In the genomic region with DNA sequence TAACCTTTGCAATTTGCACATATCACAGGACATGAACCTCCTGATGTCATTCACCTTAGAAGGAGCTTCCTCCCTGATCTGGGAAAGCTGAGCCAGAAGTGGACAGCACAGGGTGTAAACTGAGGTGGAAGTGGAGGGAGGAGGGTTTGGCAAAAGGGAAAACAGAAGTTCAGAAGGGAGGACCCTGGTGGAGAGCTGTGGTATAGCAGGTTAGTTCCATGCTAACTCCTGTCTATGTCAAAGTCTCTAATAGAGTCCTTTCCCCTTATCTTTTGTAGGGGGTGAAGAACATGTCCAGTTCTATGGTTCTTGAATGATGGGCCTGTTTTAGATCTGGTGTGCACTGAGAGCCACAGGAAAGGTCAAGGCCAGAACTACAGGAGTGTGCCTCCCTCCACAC, we compare ENCODE assay signal across 22 mouse cellular contexts. TPM values are rescaled to one million over a fixed set of nuclear protein-coding genes. Genes with fewer than 3 reads are reported as not detected.
DNase-seq lines count a peak whose midpoint lies in the region; ATAC-seq and TF ChIP-seq lines count a peak whose summit lies in the region.
"Not testable (repeated sequence)": the region's sequence is repeated elsewhere in the genome, so short reads cannot be mapped to it uniquely, and the experiment has no call there.
"Had no signal": no experiment of that assay in that cellular context is flagged by ENCODE, and none has a peak within 500 bp of the region (broad histone marks: within the 10 kb centered on the region; RNA-seq: fewer than 3 reads in every experiment).

No protein-coding gene starts in this region.

- CTCF ChIA-PET in Patski (lab: Charles Lee) = not testable (repeated sequence)

- H3K36me3 ChIP-seq in heart, adult 2 months (ENCODE audit: control insufficient read depth, insufficient read depth, low read length); intestine, postnatal 0 days (ENCODE audit: control insufficient read depth, insufficient read depth); kidney, postnatal 0 days (ENCODE audit: insufficient read depth, low read length); lung, embryonic 14.5 days (ENCODE audit: insufficient read depth): not testable (repeated sequence)

- H3K9ac ChIP-seq in heart, adult 2 months (ENCODE audit: low read depth, low read length); intestine, postnatal 0 days (ENCODE audit: low read depth, low read length); kidney, postnatal 0 days (ENCODE audit: low read depth, low read length); lung, embryonic 14.5 days: not testable (repeated sequence)

- TF ChIP-seq POLR2A in heart, adult 2 months (IDR thresholded peaks at IDR 0.05; ENCODE audit: insufficient read depth, low read depth, low read length) = not testable (repeated sequence)

- intact Hi-C loops in heart, adult 2 months (cut with DNase I) = not testable (repeated sequence)
- intact Hi-C loops in left cerebral cortex, adult 2 months (cut with DNase I) = loop anchor here (5.0 kb wide), 1 partner anchor 688 kb away; no protein-coding TSS in a partner anchor

- H3K27me3 ChIP-seq in Patski; heart, adult 2 months (ENCODE audit: control insufficient read depth, insufficient read depth, low read length); intestine, postnatal 0 days (replicated peaks; ENCODE audit: control insufficient read depth, insufficient read depth, low read length); kidney, postnatal 0 days (ENCODE audit: insufficient read depth, low read length); lung, embryonic 14.5 days (ENCODE audit: insufficient read depth, low read length): not testable (repeated sequence)

- not testable (repeated sequence) for H3K4me3 ChIP-seq in heart, adult 2 months; intestine, postnatal 0 days (ENCODE audit: low read depth, low read length); kidney, postnatal 0 days (replicated peaks; ENCODE audit: low read depth, low read length); left cerebral cortex, adult 2 months; lung, embryonic 14.5 days (ENCODE audit: low read depth, low read length)

- H3K4me1 ChIP-seq in heart, adult 2 months (ENCODE audit: control insufficient read depth, insufficient read depth, low read length); intestine, postnatal 0 days (replicated peaks; ENCODE audit: control insufficient read depth, insufficient read depth, low read length); kidney, postnatal 0 days (replicated peaks; ENCODE audit: insufficient read depth, low read length); lung, embryonic 14.5 days (ENCODE audit: insufficient read depth): not testable (repeated sequence)

- H3K4me2 ChIP-seq in intestine, postnatal 0 days (replicated peaks; ENCODE audit: low read depth); kidney, postnatal 0 days (ENCODE audit: low read length); lung, embryonic 14.5 days: not testable (repeated sequence)

- in situ Hi-C loops in Patski (cut with MboI; ENCODE audit: low pct_unique_long_range_greater_than_20kb) = not testable (repeated sequence)

- not testable (repeated sequence) for H3K79me2 ChIP-seq in heart, adult 2 months (replicated peaks; ENCODE audit: control insufficient read depth, insufficient read depth, low read length)

- H3K9me3 ChIP-seq in intestine, postnatal 0 days (ENCODE audit: control insufficient read depth); kidney, postnatal 0 days (replicated peaks; ENCODE audit: low read length); lung, embryonic 14.5 days (ENCODE audit: low read depth, low read length): not testable (repeated sequence)

- not testable (repeated sequence) for ATAC-seq in Patski; intestine, postnatal 0 days; kidney, postnatal 0 days (replicated peaks; ENCODE audit: low FRiP score, low read depth); lung, embryonic 14.5 days (ENCODE audit: insufficient read depth)

- TF ChIP-seq EP300 in heart, adult 2 months (IDR thresholded peaks at IDR 0.05; ENCODE audit: insufficient read depth, low read depth, low read length) = not testable (repeated sequence)

- not testable (repeated sequence) for H3K27ac ChIP-seq in heart, adult 2 months; intestine, postnatal 0 days (ENCODE audit: low read depth, low read length); kidney, postnatal 0 days; left cerebral cortex, adult 2 months; lung, embryonic 14.5 days (ENCODE audit: low read depth)

- DNase-seq in A20 (ENCODE audit: low read depth, low spot score) = peak; percentile 6
- DNase-seq in Patski (ENCODE audit: low read depth, low spot score); heart, adult 2 months; kidney, postnatal 0 days (ENCODE audit: low spot score); left cerebral cortex, adult 2 months (ENCODE audit: extremely low spot score in 1 of 2, low spot score in 2 of 2); lung, embryonic 14.5 days: not testable (repeated sequence)

- POLR2A ChIA-PET in Patski (lab: Charles Lee) = not testable (repeated sequence)

- TF ChIP-seq CTCF in Patski (IDR thresholded peaks at IDR 0.05) = peak; percentile 18
- TF ChIP-seq CTCF in heart, adult 2 months (IDR thresholded peaks at IDR 0.05) = peak; percentile 17; the same call in 1 of the 2 replicates
- peak; percentile 34; the same call in 1 of the 2 replicates for TF ChIP-seq CTCF in intestine, postnatal 0 days (IDR thresholded peaks at IDR 0.05; ENCODE audit: low read depth)
- peak; percentile 37 for TF ChIP-seq CTCF in kidney, postnatal 0 days (IDR thresholded peaks at IDR 0.05; ENCODE audit: low read depth)
- peak; percentile 1; the same call in 1 of the 2 replicates for TF ChIP-seq CTCF in left cerebral cortex, adult 2 months (IDR thresholded peaks at IDR 0.05)
- peak; percentile 30 for TF ChIP-seq CTCF in lung, embryonic 14.5 days (IDR thresholded peaks at IDR 0.05; ENCODE audit: low read depth)

RNA-seq across cellular contexts. Expression of gene Gm8765, which starts 52.2 kb away (rescaled TPM):
- not detected for polyA plus RNA-seq in Patski (2021)
- total RNA-seq in heart, adult 2 months (2021) = not detected
- polyA plus RNA-seq in heart, adult 2 months (2012; rRNA removed) = not detected in 2 replicates
- polyA plus RNA-seq in intestine, postnatal 0 days (2015; fragmentation: Nextera tagmentation; extraction: Ambion mirVana) = not detected in 2 replicates
- polyA plus RNA-seq in kidney, postnatal 0 days (2015; fragmentation: Nextera tagmentation; extraction: Ambion mirVana) = 0.06 TPM in 1 of 2 replicates, not detected in the other
- total RNA-seq in left cerebral cortex, adult 2 months (2021) = not detected
- polyA plus RNA-seq in lung, embryonic 14.5 days (2014; fragmentation: Nextera tagmentation; extraction: Ambion mirVana) = not detected in 2 replicates
- total RNA-seq: adrenal gland, adult 2 months; adrenal gland, postnatal 10 days; adrenal gland, postnatal 25 days; adrenal gland, postnatal 4 days; forebrain, postnatal 0 days had no signal
- polyA plus RNA-seq: adrenal gland, adult 2 months; brain, embryonic 14.5 days; C2C12; cortical plate, adult 2 months; embryonic facial prominence, embryonic 10.5 days; embryonic facial prominence, embryonic 12.5 days; embryonic facial prominence, embryonic 14.5 days; forebrain, embryonic 11.5 days; forebrain, embryonic 13.5 days; forebrain, embryonic 15.5 days; forebrain, postnatal 0 days; G1E had no signal
